Mouse (Mus musculus) spleen, adult 2 months (tissue): ENCODE data around the gene Zfp653. TPM values are rescaled to one million over a fixed set of nuclear protein-coding genes. Genes with fewer than 3 reads are reported as not detected.
"Not testable (repeated sequence)": the region's sequence is repeated elsewhere in the genome, so short reads cannot be mapped to it uniquely, and the experiment has no call there.

Source experiments
- DNase-seq, 2 experiments: peaks; one replicate each; pipeline versions ENCODE4 v3.0.0 to v3.0.0-alpha.2; 2012 to 2021; ENCODE audit warnings: low spot score in 2 of 2, low read depth in 1 of 2
- H3K27ac ChIP-seq: fragments of 200-500 bp; 2 replicates; pipeline ENCODE4 v1.5.1; 2012; ENCODE audit warnings: low read length, inconsistent platforms; ENCODE audit not compliant: insufficient read depth
- H3K27me3 ChIP-seq: fragments of 200-500 bp; 2 replicates; pipeline ENCODE4 v1.6.1; 2012; ENCODE audit warnings: mild to moderate bottlenecking, moderate library complexity, low read length, inconsistent platforms; ENCODE audit not compliant: control insufficient read depth, insufficient read depth
- H3K36me3 ChIP-seq: fragments of 200-500 bp; 2 replicates; pipeline ENCODE4 v1.6.1; 2012; ENCODE audit warnings: mild to moderate bottlenecking, low read length, inconsistent platforms; ENCODE audit not compliant: control insufficient read depth, insufficient read depth
- H3K4me1 ChIP-seq: fragments of 200-500 bp; 2 replicates; pipeline ENCODE4 v1.6.1; 2011; ENCODE audit warnings: inconsistent platforms; ENCODE audit not compliant: control insufficient read depth, insufficient read depth, insufficient read length
- H3K4me3 ChIP-seq: fragments of 200-500 bp; 2 replicates; pipeline ENCODE4 v1.5.1; 2011; ENCODE audit warnings: mild to moderate bottlenecking, inconsistent platforms; ENCODE audit not compliant: insufficient read depth, insufficient read length; ENCODE audit errors: extremely low read depth
- CTCF ChIP-seq: fragments of 200-500 bp; IDR thresholded peaks from 2 replicates; pipeline ENCODE4 v1.5.1; 2011; ENCODE audit warnings: mild to moderate bottlenecking, inconsistent platforms; ENCODE audit not compliant: insufficient read depth, insufficient read length, insufficient replicate concordance; ENCODE audit errors: extremely low read depth
- POLR2A ChIP-seq: fragments of 200-500 bp; IDR thresholded peaks from 2 replicates; pipeline ENCODE4 v1.6.1; 2011; ENCODE audit warnings: low read depth, low read length, inconsistent platforms
- WGBS: fragments of 180-500 bp; shearing (Covaris S2); methylation state at CpG from one replicate; pipeline ENCODE4 v1.1.7; 2018; 5-methylcytosine and 5-hydroxymethylcytosine counted together
- polyA plus RNA-seq: library from polyadenylated mRNA; depleted of rRNA; stranded (reverse); fragments of >200 nt; gene quantifications from 2 replicates; pipeline ENCODE4 v1.2.3, GENCODE M21; 2012

Zfp653 gene
- polyA plus RNA-seq, 1 experiment: 21.6 TPM

DNA sequence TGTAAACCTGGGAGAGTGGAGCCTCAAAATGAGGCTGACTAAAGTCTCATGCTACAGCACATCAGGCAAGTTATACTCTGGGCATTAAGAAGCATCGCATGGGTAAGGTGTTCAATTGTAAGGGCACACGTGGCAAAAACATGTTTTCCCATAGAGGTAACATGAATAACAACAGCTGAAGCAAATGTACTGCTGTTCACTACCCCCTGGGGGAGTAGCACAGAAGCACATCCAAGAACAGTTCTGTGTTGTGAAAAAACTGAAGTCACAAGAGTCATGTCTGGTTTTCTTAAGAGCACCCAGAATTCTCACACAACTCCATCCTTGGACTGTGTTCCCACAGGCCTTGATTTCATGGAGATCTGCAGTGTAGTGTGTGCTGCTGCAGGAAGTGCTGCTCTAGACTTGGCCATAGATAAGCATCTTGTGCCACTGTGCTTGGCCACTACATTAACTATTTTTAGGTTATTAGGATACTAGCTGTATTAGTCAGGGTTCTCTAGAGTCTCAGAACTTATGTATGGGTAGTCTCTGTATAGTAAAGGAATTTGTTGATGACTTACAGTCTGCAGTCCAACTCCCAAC is 15.9 kb upstream of the Zfp653 start:
- Histone ChIP-seq H3K4me1 (peaks cover 4% of the 10 kb centered on the region; the same call in 1 of the 2 replicates), H3K4me3 (no peak overlapping the region), H3K27ac (no peak overlapping the region), H3K36me3 (no peaks in the 10 kb centered on the region), H3K27me3 (no peaks in the 10 kb centered on the region)
- WGBS: 85% methylated on average over 2 of the region's 2 CpGs
- no peak for DNase-seq
- no peak for TF ChIP-seq CTCF
- TF ChIP-seq POLR2A: no peak

- H3K4me3 ChIP-seq: peak overlapping the region; percentile 90; the same call in 1 of the 2 replicates
- no peaks in the 10 kb centered on the region for H3K27me3 ChIP-seq
- 95% methylated on average over 6 of the region's 6 CpGs for WGBS
- H3K36me3 ChIP-seq: no peaks in the 10 kb centered on the region
- H3K4me1 ChIP-seq: peaks cover 4% of the 10 kb centered on the region; the same call in 1 of the 2 replicates
- TF ChIP-seq CTCF (no peak), POLR2A (no peak)
- no peak overlapping the region for H3K27ac ChIP-seq
- no peak for DNase-seq
Measured at GRCm38 (mm10) chr9:22086012-22086411, 14.8 kb upstream of the Zfp653 start.

DNA sequence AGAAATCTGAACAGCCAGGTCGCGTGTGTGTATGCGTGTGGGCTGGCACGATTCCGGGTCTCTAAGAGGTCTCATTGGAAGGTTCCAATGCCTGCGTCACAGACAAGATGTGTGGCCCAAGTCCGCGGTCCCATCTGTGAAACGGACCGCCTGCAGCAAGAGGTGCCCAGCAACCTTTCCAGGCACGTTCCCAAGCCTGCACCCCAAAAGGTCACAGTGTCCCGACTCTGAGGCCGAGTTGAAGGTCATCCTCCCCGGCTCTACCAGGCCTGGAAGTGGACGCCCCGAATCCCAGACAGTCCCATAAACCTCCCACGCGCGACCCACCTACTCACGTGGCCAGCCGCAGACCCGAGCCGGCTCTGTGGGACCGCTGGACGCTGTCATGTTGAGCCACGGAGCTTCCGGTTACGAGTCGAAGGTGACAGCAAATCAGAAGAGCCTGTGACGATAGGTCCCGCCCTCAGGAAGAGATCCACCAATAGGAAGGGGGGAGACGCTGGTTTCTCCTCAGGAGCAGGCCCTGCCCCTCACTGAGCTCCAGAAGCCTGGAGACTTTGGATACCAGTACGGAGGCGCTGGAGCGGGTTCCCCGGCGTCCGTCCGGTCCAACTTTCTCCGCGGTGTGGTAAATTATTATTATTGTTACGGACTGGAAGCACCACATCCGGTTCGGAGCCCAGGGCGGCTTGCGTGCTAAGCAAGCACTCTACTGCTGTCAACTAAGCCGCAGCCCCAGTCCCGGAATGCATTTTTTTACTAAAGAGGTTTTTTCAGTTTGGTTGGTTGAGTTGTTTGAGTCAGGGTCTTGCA is 14.1 kb upstream of the Zfp653 start, which contains the start of gene Ecsit:
Ecsit (minus strand) TSS at position 417 of the 813 bp plus-strand sequence.
- peak within 1 kb of the TSS; percentile 71 for H3K27ac ChIP-seq

DNA sequence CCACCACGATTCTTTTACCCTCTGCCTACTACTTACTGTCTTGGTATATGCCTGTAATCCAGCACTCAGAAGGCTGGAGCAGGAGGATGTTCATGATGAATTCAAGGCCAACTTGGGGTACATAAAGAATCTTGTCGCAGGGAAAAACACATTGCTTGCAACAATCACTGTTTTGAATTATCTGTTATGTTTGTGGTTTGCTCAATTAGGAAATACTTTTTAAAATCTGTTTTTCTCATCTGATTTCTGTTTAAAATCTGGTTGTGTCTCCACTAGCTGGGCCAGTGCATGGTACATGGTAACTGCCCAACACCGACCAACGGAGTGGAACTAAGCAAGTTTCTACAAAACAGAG is 13.5 kb upstream of the Zfp653 start:
- H3K4me3 ChIP-seq: peak overlapping the region; percentile 90
- 22% methylated on average over 4 of the region's 4 CpGs for whole genome bisulfite sequencing
- DNase-seq: no peak
- H3K4me1 ChIP-seq: peaks cover 4% of the 10 kb centered on the region; the same call in 1 of the 2 replicates
- H3K27me3 ChIP-seq: no peaks in the 10 kb centered on the region
- no peak overlapping the region for H3K27ac ChIP-seq
- TF ChIP-seq POLR2A (no peak), CTCF (no peak)
- H3K36me3 ChIP-seq: no peaks in the 10 kb centered on the region

More for the DNA sequence above, 14.1 kb upstream of the Zfp653 start, which contains the start of gene Ecsit:
- Histone ChIP-seq H3K4me1 (peaks cover 4% of the 10 kb centered on the region; the same call in 1 of the 2 replicates), H3K36me3 (no peaks in the 10 kb centered on the region), H3K27me3 (no peaks in the 10 kb centered on the region), H3K4me3 (peak within 1 kb of the TSS; percentile 90)
- WGBS: under 1% methylated on average over 48 of the region's 48 CpGs
- DNase-seq: peak; percentile 87 to 90
- TF ChIP-seq POLR2A (peak; percentile 37; the same call in 1 of the 2 replicates), CTCF (no peak)

DNA sequence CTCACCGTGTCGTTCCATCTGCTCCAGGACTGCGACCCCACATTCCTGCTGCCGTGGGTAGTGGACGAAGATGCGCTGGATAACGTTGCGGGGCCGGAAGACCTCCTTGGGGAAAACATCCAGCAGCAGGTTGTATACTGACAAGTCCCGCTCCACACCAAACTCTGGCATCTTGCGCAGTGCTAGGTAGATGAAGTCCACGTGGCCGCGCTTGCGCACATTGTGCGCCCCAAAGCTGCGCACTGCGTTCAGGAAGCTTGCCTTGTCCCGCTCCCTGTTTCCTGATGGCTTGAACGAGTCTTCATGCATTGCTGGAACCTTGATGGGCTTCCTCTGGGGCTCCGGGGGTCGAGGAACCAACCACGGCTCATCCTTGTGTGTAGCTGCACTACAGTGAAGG is 5.0 kb upstream of the Zfp653 start:
- H3K4me3 ChIP-seq: no peak overlapping the region
- WGBS: 96% methylated on average over 23 of the region's 23 CpGs
- H3K4me1 ChIP-seq: no peaks in the 10 kb centered on the region; the same call in 1 of the 2 replicates
- DNase-seq: no peak
- H3K36me3 ChIP-seq: peaks cover 8% of the 10 kb centered on the region
- TF ChIP-seq POLR2A: no peak
- no peak for TF ChIP-seq CTCF
- H3K27me3 ChIP-seq: no peaks in the 10 kb centered on the region
- H3K27ac ChIP-seq: no peak overlapping the region

DNA sequence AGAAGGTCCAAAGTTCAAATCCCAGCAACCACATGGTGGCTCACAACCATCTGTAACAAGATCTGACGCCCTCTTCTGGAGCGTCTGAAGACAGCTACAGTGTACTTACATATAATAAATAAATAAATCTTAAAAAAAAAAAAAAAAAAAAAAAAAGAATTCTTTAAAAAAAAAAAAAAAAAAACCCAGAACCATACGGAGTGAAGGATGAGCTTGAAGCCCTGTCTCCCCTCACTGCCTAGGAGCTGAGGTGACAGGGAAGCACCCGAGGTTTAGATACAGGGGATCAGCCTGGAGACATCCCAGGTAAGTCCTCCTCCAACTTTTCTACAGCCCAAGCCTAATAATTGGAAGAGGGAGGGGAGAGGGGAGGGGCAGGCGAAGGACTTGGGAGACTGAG is 4.6 kb upstream of the Zfp653 start:
- H3K36me3 ChIP-seq, DNase-seq: not testable (repeated sequence)

GRCm38 (mm10) chr9:22072276-22072675 is 1.1 kb upstream of the Zfp653 start:
- DNase-seq: no peak
- Histone ChIP-seq H3K27ac (no peak overlapping the region), H3K4me3 (no peak overlapping the region), H3K36me3 (peaks cover 8% of the 10 kb centered on the region), H3K27me3 (no peaks in the 10 kb centered on the region), H3K4me1 (no peaks in the 10 kb centered on the region; the same call in 1 of the 2 replicates)
- 79% methylated on average over 4 of the region's 4 CpGs for WGBS
- TF ChIP-seq CTCF (no peak), POLR2A (no peak)

More for the DNA sequence above, 4.6 kb upstream of the Zfp653 start:
- H3K4me3 ChIP-seq, H3K4me1 ChIP-seq, H3K27me3 ChIP-seq, H3K27ac ChIP-seq: not testable (repeated sequence)
- 83% methylated on average over 5 of the region's 5 CpGs for WGBS
